Mouse (Mus musculus): ENCODE data around the gene Rora.

The Rora gene

DNA sequence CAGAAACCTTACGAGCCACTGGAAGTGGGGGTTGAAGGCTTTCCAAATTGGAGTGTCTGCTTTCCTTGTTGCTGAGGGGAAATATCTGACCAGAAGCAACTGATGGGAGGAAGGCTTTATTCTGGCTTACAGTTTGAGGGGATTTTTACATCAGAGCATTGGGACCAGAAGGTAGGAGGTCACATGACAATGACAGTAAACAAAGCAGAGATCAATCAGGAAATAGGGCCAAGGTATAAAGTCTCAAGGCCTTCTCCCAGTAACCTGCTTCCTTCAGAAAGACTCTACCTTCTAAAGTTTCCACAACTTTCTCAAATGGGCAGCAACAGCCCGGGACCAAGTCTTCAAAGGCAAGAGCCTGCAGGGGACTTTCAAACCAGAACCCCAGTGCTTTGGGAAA, 34.6 kb downstream of the Rora start:
- no peak for DNase-seq (ENCODE audit: low spot score in 2 of 2)

DNA sequence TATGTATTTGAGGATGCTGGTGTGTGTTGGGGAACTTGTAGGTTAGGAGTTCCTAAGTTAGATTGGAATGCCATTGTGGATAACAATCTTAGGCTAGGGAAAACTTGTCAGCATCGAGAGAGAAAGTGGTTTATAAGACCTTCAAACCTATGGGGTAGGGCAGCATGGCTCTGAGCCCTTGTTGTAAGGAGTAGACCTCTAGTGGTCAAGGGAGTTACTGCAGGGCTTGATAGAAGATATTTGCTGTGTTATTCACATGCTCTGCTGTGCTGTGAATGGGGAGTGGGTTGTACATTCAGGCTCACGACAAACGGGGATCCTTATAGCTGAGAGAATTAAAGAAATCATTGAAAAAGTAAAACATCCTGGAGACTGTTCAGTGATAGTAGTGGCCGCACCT, 35.8 kb downstream of the Rora start:
- DNase-seq (ENCODE audit: low spot score in 2 of 2): peak in 1 of 2 experiments; percentile 7

DNA sequence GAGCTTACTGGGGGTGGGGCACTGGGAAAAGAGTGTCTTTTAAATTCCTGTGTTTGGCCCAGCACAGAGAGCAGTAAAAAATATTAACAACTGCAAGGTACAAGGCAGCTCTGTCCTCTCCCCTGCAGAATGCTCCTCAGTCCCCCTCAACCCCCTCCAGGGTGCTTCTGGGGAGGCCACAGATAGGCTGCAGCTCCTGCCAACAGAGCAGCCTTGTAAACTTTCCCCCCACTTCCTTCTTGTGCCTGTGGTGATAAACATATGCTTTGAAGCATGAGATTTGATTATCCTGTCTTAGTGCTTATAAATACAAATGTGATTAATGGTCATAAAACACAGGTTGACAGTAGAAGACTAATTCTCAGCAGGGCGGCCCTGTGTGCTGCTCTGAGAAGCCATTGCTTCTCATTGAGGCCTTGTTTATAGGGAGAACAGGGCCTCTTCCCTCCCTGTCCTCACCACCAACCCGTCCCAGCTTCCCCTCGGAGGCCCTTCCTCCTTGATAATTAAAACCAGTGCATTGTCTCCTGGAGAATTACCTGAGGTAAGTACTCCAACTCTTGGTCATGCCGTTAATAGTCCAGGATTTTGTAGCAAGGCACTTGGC, 41.4 kb downstream of the Rora start:
- DNase-seq (ENCODE audit: low spot score in 2 of 2): no peak

DNA sequence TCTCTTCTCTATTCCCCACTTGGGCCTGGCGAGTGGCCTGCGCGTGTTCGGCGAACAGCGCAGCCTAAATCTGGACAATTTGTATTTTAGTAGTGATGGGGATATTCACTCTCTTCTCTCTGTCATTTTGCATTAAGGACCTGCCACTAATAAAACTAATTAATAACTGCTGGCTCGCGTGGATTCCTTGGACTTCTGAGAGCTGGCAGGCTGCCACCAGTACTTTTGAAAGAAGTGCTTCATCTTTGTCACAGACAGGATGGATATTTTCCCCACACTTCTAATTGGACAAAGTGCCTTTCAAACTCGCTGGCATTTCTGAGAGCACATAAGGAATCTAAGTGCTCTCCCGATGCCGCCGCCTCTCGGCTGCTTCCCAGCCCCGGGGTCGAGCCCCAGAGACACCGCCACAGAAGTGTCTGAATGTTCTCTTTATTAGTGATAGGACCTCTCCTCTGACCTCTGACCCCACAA, 41.9 kb downstream of the Rora start:
- DNase-seq (ENCODE audit: low spot score in 2 of 2): no peak

DNA sequence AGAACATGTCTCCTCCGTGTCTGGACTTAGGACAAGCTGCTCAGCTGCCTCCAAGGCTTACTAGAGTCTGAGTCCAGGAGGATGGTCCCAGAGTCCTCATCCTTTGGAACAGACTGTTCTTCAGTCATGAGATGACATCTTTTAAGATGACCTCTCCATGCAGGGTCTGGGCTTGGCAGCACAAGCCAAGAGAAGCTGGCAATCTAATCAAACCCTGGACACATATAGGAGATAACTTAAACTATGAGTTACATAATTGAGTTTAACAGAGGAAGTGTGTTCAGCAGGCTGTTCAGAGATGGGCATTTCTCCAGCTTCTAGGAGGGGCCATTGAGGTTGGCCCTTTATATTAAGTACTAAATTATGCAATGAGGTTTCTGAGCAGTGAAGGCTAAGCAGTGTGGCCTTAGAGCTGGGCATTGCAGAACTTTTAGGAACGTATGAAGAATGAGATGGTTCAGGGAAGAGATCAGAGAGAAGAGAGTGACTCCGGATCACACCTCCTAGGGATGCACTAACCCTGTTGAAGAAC, 42.9 kb downstream of the Rora start:
- no peak for DNase-seq (ENCODE audit: low spot score in 2 of 2)

DNA sequence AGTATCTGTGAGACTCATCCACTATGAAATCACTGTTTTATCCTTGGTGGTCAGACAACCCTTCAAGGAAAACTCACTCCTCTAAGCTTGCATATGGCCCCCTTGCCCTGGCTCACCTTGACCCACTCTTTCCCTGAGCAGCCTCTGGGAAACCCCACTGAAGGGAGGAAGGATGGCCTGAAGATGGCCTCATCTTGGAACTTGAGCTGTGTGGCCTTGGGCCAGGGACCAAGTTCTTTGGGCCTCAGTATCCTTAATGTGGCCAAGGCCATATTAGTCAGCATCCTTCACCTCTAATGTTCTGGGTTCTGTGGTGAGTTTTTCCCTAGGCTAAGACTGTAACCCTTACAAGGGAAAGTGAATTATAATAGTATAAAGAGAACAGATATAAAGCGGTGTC, 45.8 kb downstream of the Rora start:
- DNase-seq (ENCODE audit: low spot score in 2 of 2): no peak

DNA sequence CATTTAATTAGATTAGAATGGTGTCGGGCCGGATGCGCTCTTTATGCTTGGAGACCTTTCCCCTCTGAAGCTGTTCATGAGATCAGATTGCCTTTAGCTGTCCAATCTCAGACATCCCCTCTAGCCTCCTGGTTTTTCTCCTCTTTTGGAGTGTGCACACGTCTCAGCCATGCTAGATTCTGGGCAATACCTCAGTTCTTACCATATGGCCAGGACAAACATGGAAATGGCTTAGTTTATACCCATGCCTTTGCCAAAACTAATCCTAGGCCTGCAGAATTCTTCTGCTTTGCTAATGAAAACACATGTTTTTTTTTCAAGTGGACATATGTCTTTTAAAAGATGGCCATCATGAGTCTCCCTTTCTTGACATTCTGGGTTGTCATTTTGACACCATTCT, 46.3 kb downstream of the Rora start:
- no peak for DNase-seq (ENCODE audit: low spot score in 2 of 2)

DNA sequence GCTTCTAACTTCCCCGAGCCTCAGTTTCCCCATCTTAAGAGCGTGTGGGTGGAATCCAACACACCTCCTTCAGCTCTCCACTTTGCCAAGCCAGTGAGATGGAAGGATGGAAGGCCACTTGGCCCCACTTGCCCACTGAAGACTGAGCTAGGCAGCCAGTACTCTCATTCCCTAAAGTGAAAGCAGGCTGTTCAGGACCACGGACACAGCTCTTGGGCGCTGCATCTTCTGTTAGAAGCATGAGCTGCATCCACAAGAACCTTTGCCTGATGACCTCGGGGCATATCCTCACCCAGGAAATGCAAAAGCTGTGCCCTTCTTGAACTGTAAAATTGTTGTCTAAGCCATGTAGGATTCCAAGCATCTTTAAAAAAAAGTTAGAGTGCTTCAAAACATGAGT, 54.0 kb downstream of the Rora start:
- no peak for DNase-seq (ENCODE audit: low spot score in 2 of 2)

DNA sequence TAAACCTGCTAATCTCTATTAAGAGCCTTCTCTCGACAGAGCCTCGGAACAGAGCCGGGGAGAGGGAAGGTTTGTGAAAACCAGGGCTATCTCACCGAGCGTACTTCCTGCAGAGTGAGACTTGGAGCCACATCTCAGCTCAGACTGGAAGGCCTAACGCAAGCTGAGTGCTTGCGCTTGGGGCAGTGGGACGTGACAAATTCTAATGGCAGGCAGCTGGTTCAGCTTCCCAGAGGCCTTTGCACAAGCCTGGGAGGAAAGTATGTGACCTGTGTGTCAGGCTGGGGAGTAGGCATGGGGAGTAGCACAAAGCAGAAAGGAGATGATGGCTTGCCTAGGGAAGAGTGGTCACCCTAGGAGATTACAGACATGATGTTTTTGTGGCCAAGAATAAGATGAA, 55.6 kb downstream of the Rora start:
- DNase-seq (ENCODE audit: low spot score in 2 of 2): no peak

DNA sequence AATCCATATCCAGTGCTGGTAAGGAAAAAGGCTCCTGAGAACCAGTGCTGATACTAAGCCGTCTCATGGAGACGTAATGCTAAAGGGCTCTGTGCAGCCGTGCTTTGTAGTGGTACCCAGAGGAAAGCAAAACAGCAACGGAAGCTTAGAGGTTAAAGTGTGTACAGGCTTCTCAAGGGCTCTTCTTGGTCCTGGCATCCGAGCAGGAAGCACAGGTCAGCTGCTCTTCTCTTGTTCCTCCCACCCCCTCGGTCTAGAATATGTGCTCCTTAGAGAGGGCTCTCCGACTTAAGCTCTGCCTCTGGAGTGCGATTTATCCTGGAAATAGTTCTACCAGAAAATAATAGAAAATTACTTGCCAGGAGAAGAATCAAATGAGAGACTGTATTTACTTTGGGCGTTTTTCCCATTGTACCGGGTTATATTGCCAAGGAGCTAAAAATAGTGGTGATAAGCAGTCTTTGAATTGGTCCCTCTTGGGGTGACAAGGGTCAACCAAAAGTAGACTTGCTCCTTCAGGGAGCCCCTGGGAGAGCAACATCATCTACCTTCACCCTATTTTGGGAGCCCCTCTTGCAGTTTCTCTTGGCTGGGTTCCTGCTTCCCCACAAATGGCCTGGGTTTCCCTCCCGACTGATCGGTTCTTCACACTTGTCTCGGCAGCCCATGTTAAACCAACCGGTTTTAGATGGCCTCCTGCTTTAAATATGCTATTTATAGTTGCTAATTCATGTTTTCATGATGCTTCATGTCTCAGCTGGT, 57.5 kb downstream of the Rora start:
- no peak for DNase-seq (ENCODE audit: low spot score in 2 of 2)

DNA sequence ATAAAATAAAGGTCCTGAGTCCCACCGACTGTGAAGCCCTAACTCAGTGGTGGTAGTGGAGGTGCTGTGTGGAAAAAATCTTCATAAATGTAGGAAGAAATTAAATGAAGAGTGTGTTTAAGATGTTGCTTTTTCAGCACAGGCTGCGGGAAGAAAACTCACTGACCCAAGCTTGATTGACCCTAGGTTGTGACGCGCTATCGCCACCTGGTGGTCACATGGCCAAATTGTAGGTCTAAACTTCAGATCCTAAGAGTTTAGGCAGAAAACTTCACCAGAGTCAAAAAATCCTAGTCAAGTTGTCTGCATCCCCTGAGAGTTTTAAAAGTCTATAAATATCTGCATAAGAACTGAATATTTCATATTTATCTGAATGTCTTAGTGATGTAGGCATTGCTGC, 63.4 kb downstream of the Rora start:
- peak in 1 of 2 experiments; percentile 23 for DNase-seq (ENCODE audit: low spot score in 2 of 2)

DNA sequence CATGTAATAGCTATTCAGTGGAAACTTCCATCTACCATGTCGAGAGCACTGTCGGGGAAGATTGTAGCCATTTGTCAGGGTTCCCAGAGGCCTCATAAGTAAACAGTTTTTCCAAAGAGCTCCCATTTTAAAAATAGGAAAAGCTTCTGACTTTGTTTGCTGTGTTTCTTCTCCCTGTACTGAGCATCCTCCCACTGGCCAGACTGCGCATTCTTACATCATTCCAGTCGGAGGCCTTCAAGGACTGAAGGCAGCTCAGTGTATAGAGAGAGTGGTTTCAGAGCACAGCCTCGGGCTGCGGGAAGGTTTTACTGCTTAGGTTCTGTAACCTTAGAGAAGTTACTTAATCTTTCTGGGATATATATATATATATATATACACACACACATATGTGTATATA, 64.8 kb downstream of the Rora start:
- no peak for DNase-seq (ENCODE audit: low spot score in 2 of 2)

DNA sequence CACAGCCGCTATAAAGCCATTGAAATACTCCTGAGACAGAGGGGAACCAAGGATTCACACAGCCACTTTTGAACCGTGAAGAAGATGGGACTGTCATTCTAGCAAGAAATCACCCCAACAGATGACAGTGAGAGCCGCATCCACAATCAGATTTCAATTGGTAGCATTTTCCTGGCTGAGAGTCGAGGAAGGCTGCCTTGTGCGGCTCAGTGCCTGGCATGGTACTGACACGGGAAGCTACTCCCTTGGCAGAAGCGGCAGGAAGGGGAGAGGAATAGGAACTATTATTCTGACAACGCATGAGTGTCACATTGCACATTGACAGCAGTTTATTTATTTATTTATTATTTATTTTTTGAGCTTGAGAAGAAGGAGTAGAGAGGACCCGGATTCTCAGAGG, 65.7 kb downstream of the Rora start:
- DNase-seq (ENCODE audit: low spot score in 2 of 2): no peak

DNA sequence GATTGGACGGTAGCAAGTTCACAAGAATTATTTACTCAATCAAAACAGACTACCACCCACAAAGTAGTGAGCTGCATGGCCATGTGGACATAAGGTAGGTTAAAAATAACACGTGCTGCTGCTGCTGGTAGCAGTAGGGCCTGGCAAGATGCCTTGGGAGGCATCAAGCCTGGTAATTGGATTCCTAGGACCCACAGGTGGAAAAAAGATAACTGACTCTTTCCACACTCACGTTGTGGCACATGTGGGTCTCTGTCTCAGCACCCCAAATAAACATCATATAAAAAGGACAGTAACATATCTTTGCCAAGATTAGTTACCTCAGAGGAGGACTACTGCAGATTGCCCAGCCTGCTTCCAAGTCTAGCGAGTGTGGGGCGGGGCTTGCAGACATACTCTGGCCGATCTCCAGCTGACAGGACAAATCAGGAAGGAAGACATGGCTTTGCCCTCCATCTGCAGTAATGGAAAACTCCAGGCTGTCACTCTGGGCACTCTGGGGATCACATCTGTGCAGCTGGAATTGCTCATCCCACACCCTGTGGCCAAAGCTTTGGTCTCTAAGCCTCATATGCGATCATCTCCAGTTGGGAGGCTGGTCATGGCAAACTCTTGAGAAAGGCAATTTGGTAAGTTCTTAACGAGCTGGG, 71.2 kb downstream of the Rora start:
- peak in 1 of 2 experiments; percentile 5 for DNase-seq (ENCODE audit: low spot score in 2 of 2)

DNA sequence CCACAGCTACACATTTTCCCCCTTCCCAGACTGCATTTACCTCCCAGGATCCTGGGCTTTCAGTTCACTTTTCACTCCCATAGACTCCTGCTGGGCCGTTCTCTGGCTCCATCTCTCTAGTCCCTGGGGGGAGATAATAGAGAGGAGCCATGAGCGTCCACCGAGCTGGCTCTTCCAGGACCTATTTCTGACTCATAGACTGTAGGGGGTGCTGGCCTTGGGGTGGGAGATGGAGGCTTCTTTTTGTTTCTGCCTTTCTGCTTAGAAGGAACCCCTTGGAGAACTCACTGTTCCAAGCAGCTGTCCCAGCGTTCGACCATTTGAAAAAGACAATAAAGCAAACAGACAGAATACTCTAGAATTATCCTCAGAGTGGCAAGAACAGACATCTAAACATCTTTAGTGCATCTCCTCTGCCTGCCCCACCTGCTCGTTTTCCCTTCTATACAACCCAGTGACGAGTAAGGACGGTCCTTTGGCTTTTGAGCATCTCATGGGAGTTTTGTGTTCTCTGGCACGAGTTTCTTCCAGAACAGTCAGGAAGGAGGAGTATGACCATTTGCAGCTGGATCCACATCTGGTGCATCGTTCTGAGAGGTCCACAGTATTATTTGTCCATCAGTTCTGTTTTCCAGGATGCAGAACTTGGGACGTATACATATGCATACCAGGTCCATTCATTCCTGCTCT, 73.7 kb downstream of the Rora start:
- DNase-seq (ENCODE audit: low spot score in 2 of 2): no peak

DNA sequence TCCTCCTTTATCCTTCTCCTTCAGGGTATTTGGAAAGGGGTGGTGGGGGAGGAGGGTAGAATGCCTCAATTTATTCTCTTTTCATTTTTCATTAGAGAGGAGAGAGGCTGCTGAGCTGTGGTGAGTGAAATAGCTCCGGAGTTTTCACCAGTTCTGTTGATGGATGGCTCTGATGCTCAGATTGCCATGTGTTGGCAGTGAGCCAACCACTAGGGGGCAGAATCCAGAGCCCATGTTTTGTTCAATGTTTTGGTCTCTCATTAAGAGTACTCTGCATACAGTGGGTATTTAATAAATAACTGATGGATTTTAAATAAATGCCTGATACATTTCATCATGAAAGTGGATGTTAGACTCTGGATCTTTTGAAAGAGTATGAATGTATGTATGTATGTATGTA, 77.9 kb downstream of the Rora start:
- DNase-seq (ENCODE audit: low spot score in 2 of 2): no peak

DNA sequence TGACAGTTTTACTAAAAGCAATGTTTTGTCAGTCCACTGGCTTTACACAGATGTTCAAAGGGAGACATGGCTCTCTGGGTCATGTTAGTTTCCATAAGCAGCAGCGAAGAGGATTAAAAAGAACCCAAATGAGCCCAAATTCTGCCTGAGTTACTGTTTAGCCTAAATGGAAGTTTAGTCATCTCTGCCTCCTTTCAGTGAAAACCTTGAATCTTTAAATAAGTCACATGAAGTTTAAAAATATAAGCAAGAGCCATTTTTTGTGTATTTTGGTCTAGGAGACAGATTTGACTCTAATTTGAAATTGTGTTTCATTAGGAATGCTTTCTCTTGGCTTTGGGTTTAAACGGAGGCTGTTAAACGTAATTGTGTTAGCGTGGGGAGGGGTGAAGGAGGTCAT, 79.3 kb downstream of the Rora start:
- no peak for DNase-seq (ENCODE audit: low spot score in 2 of 2)

DNA sequence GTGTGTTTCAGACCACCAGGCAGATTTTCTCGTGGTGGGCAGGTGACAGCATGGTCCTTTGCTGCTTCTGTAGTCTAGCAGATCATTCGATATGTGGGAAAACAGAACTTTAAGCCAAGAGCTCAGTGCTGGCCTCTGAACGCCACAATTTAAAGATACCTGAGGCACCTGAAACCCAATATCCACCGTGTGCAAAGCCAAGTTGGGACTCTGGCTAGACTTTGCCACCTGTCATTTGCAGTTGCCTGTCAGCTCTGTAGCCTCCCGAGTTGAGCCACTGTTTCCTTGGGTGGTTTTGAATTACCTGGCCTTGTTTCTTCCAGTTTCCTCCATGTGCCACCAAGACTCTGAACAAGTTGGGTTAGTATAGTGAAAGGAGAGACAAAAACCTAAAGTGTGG, 82.3 kb downstream of the Rora start:
- no peak for DNase-seq (ENCODE audit: low spot score in 2 of 2)

DNA sequence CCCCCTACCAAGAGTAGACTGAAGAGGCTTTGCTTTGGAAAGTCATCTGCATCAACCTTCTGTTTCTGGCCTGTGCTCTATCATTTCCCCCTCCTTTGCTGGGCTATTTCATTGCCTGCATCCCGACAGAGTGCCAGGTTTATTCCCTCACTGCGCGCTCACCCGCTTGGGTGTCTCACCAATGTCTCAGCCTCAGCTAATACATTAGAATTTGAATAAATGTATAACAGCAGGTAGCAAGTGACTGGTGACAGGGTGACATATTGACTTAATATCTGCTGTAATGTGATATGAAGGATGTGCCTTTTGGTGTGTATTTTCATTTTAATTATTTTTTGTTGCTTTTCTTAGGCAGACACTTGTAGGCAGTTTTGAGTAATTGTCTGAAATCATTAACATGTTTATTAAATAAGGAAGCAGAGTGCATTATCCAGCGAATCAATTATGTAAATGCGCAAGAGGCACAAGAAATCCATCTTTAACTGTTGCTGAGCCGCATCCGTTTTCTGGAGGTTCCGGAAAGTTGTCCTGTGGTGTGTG, 83.7 kb downstream of the Rora start:
- no peak for DNase-seq (ENCODE audit: low spot score in 2 of 2)

DNA sequence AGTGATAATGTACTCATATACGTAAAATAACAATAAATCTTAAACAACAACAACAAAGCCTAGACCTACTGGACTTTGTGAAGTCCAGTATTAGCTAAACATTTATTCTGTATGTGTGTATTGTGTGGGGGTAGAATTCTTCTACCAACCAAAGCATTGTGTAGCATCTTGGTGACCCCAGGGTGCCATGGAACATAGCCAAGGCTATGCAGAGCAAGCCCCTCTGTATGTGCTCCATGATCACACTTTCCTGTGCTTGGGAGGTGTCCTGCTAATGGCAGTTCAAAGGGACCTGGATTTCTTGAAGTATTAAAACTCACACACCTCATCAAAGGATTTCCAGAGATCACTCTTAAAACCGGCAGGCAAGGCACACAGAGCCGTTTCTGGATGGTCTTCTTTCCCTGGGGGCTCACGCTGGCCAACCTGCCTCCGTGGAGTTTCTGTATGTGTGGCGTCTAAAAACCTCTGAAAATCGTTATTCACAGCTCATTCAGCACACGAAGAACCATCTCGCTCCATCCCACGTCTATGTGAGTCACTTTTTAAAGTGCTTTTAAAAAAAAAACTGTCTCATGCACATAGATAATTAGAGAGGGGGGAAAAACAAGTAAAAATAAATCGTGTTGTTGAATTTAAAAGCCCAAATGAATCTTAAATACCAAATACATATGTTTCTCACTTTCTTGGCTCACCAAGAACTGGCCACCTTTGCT, 92.5 kb downstream of the Rora start:
- no peak for DNase-seq (ENCODE audit: low spot score in 2 of 2)

DNA sequence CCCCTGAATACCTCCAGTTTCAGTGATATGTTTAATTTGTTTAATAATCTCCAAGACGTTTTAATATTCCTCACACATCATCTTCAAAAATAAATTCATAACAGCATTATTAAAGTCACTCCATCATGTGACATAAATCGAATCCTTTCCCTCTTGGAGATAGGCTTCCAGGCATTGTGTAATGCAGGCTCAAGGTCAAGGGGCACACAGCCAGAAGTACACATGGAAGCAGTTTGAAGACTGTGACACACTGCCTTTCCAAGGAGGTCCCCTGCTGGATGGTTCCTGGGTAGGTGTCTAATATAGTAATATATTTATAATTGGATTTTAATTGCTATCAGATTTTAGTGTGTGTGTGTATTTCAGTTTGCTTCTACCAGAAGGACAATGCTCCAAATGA, 103.4 kb downstream of the Rora start:
- peak in 1 of 2 experiments; percentile 70 for DNase-seq (ENCODE audit: low spot score in 2 of 2)

All from urinary bladder, postnatal 36 days (tissue).